Mouse (Mus musculus): Measurements from ENCODE around the gene Ramp2. TPM values are rescaled to one million over a fixed set of nuclear protein-coding genes. Genes with fewer than 3 reads are reported as not detected.

Ramp2 gene
- polyA plus RNA-seq, 1 experiment from 2014 or later: 73.3 TPM

Other genes with a start within 250 kb of the Ramp2 start
- 50.2 and 54.1 TPM in 2 replicates for gene Atp6v0a1, start 236.6 kb upstream of the Ramp2 start, polyA plus RNA-seq (2014; fragmentation: Nextera tagmentation; extraction: Ambion mirVana)
- 5.8 and 5.9 TPM in 2 replicates for gene Naglu, start 176.0 kb upstream of the Ramp2 start, polyA plus RNA-seq (2014; fragmentation: Nextera tagmentation; extraction: Ambion mirVana)
- gene Hsd17b1, start 167.6 kb upstream of the Ramp2 start, polyA plus RNA-seq (2014; fragmentation: Nextera tagmentation; extraction: Ambion mirVana): not detected in 2 replicates
- gene Coasy, start 163.5 kb upstream of the Ramp2 start, polyA plus RNA-seq (2014; fragmentation: Nextera tagmentation; extraction: Ambion mirVana): 55.5 and 55.9 TPM in 2 replicates
- 55.6 and 61.6 TPM in 2 replicates for gene Mlx, start 158.8 kb upstream of the Ramp2 start, polyA plus RNA-seq (2014; fragmentation: Nextera tagmentation; extraction: Ambion mirVana)
- 49.3 and 50.8 TPM in 2 replicates for gene Psmc3ip, start 150.6 kb upstream of the Ramp2 start, polyA plus RNA-seq (2014; fragmentation: Nextera tagmentation; extraction: Ambion mirVana)
- 14.3 and 14.4 TPM in 2 replicates for gene Retreg3, start 126.1 kb upstream of the Ramp2 start, polyA plus RNA-seq (2014; fragmentation: Nextera tagmentation; extraction: Ambion mirVana)
- 111 and 116 TPM in 2 replicates for gene Tubg1, start 126.1 kb upstream of the Ramp2 start, polyA plus RNA-seq (2014; fragmentation: Nextera tagmentation; extraction: Ambion mirVana)
- 6.2 and 6.9 TPM in 2 replicates for gene Tubg2, start 90.1 kb upstream of the Ramp2 start, polyA plus RNA-seq (2014; fragmentation: Nextera tagmentation; extraction: Ambion mirVana)
- 0.94 and 1.0 TPM in 2 replicates for gene Cntnap1, start 75.5 kb upstream of the Ramp2 start, polyA plus RNA-seq (2014; fragmentation: Nextera tagmentation; extraction: Ambion mirVana)
- 9.2 and 11.8 TPM in 2 replicates for gene Plekhh3, start 74.7 kb upstream of the Ramp2 start, polyA plus RNA-seq (2014; fragmentation: Nextera tagmentation; extraction: Ambion mirVana)
- 0.14 and 0.44 TPM in 2 replicates for gene Ccr10, start 70.6 kb upstream of the Ramp2 start, polyA plus RNA-seq (2014; fragmentation: Nextera tagmentation; extraction: Ambion mirVana)
- gene Ezh1, start 19.6 kb upstream of the Ramp2 start, polyA plus RNA-seq (2014; fragmentation: Nextera tagmentation; extraction: Ambion mirVana): 11.2 and 12.4 TPM in 2 replicates
- gene Vps25, start 7.7 kb downstream of the Ramp2 start, polyA plus RNA-seq (2014; fragmentation: Nextera tagmentation; extraction: Ambion mirVana): 124 and 126 TPM in 2 replicates
- gene Wnk4, start 14.5 kb downstream of the Ramp2 start, polyA plus RNA-seq (2014; fragmentation: Nextera tagmentation; extraction: Ambion mirVana): 6.4 and 7.6 TPM in 2 replicates
- gene Cntd1, start 33.0 kb downstream of the Ramp2 start, polyA plus RNA-seq (2014; fragmentation: Nextera tagmentation; extraction: Ambion mirVana): 1.6 and 2.5 TPM in 2 replicates
- 190 and 196 TPM in 2 replicates for gene Coa3, start 33.1 kb downstream of the Ramp2 start, polyA plus RNA-seq (2014; fragmentation: Nextera tagmentation; extraction: Ambion mirVana)
- 174 and 177 TPM in 2 replicates for gene Becn1, start 56.3 kb downstream of the Ramp2 start, polyA plus RNA-seq (2014; fragmentation: Nextera tagmentation; extraction: Ambion mirVana)
- 154 and 157 TPM in 2 replicates for gene Psme3, start 70.2 kb downstream of the Ramp2 start, polyA plus RNA-seq (2014; fragmentation: Nextera tagmentation; extraction: Ambion mirVana)
- 1.4 and 1.8 TPM in 2 replicates for gene Aoc2, start 79.0 kb downstream of the Ramp2 start, polyA plus RNA-seq (2014; fragmentation: Nextera tagmentation; extraction: Ambion mirVana)
- not detected in 2 replicates for gene Aoc3, start 84.6 kb downstream of the Ramp2 start, polyA plus RNA-seq (2014; fragmentation: Nextera tagmentation; extraction: Ambion mirVana)
- not detected in 2 replicates for gene G6pc, start 121.5 kb downstream of the Ramp2 start, polyA plus RNA-seq (2014; fragmentation: Nextera tagmentation; extraction: Ambion mirVana)
- gene Aarsd1, start 171.6 kb downstream of the Ramp2 start, polyA plus RNA-seq (2014; fragmentation: Nextera tagmentation; extraction: Ambion mirVana): 87.8 and 92.8 TPM in 2 replicates
- gene Gm27029, start 178.8 kb downstream of the Ramp2 start, polyA plus RNA-seq (2014; fragmentation: Nextera tagmentation; extraction: Ambion mirVana): 9.9 and 12.5 TPM in 2 replicates
- gene Rundc1, start 179.1 kb downstream of the Ramp2 start, polyA plus RNA-seq (2014; fragmentation: Nextera tagmentation; extraction: Ambion mirVana): 18.0 and 18.6 TPM in 2 replicates
- 6.9 and 7.1 TPM in 2 replicates for gene Ptges3l, start 179.3 kb downstream of the Ramp2 start, polyA plus RNA-seq (2014; fragmentation: Nextera tagmentation; extraction: Ambion mirVana)
- 389 and 414 TPM in 2 replicates for gene Rpl27, start 196.3 kb downstream of the Ramp2 start, polyA plus RNA-seq (2014; fragmentation: Nextera tagmentation; extraction: Ambion mirVana)
- gene Ifi35, start 202.4 kb downstream of the Ramp2 start, polyA plus RNA-seq (2014; fragmentation: Nextera tagmentation; extraction: Ambion mirVana): 2.4 and 3.1 TPM in 2 replicates
- gene Rnd2, start 219.0 kb downstream of the Ramp2 start, polyA plus RNA-seq (2014; fragmentation: Nextera tagmentation; extraction: Ambion mirVana): 43.9 and 49.0 TPM in 2 replicates
- gene Vat1, start 220.2 kb downstream of the Ramp2 start, polyA plus RNA-seq (2014; fragmentation: Nextera tagmentation; extraction: Ambion mirVana): 52.3 and 55.8 TPM in 2 replicates